Mouse (Mus musculus): ENCODE data around the gene Adal.
"Not testable (repeated sequence)": the region's sequence is repeated elsewhere in the genome, so short reads cannot be mapped to it uniquely, and the experiment has no call there.

The Adal gene

DNA sequence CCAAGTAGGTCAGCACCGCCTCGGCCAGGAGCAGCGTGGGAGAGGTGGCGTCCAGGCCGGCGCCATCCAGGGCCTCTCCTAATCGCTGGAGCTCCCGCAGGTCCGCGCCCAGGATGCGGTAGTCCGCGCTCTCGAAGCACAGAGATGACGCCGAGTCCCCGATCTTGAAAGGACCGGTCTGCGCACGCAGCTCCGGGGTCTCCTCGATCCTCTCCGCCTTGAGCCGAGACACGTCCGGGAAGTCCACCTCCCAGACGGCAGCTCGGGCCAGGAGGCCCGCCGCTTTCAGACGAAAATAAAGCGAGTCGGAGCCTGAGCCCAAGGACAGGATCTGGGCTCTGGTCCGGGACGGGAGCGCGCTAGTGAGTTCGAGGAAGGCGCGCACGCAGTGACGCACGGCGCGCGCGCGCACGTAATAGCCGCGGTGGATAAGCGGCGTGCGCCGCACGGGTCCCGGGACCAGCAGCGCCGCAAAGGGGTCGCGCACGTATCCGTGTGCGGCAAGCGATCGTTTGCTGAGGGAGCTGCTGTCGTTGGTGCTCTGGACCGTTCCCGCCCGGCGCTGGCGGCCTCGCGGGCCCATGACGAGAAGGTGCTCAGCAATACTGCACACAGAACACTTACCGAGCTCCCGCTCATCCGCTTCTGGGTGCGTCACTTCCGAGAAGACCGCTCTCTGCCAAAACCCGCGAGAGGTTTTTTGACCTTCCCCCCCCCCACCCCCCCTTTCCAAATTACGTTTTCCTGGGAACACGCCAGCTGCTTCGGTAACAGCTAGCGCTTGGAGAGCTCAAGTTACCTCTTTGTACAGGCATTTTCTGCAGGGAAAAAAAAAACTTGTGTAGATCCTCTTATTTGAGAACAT, at the start of gene Adal, which contains the start of gene Lcmt2:
Gene Adal, plus strand, starts transcription at position 411 of the 865 bp plus-strand sequence.
Gene Lcmt2, minus strand, starts transcription at position 636 of the 865 bp plus-strand sequence.
- DNase-seq (ENCODE audit: low spot score) = peak; percentile 89

GRCm38 (mm10) chr2:121102051-121102450, 38.2 kb upstream of the Adal start:
- DNase-seq (ENCODE audit: low spot score) = peak; percentile 50

- no peak for DNase-seq (ENCODE audit: low spot score)
Measured at GRCm38 (mm10) chr2:121105940-121106339, 34.3 kb upstream of the Adal start.

DNA sequence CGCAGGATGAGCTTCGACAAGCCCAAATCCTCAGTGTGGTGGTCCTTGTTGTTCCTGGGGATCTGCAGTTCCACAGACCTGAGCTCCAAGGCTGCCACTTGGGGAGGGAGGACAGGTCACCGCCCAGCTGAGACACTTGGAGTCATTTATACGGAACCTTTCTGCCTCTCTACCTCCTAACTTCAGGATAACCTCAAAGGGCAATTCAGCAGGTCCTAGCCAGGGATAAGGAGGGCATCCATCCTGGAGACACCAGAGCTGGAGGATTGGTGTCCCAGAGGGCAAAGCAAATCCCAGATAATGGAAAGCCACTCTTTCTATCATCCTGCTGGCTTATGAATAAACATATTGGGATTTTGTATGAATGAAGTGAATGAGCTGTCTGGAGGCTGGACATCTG, 30.5 kb upstream of the Adal start, which contains the start of gene Tgm7:
Gene Tgm7, minus strand, starts transcription at position 101 of the 400 bp plus-strand sequence.
- no peak for DNase-seq (ENCODE audit: low spot score)

DNA sequence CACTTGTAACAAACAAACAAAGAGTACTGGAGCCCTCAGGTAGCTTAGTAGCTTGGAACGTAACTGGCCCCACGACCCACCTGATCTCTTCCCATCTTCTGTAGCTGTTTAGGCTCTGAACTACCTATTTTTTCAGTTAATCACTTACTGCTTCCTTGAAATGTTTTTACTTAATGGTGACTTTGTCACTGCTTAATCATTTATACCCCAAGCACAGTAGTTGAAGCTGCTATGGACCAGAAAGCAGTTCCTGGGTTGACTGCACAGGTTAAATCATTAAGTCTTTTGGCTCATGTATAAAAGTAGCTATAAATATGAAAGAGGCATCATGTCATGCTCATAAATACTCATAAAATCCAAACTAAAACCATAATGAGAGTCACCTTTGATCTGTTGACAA, 24.8 kb upstream of the Adal start:
- no peak for DNase-seq (ENCODE audit: low spot score)

DNA sequence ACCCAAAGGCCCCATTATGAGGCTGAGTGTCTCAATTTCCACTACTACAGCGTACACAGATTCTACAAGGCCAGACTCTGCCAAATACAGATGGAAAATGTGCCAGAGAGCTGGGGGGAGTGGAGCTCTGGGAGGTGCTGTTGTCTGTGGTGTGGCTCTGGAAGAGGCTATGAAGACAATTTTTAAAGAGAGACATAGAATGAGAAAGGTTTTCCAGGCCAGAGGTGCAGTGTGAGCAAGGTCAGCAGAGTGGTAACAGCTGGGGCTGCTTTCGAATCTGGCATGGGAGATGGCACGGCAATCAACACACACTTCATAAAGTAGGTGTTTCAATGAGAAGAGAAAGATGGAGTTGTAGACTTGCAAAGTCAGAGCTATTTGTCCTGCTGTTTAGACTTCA, 21.0 kb upstream of the Adal start:
- DNase-seq (ENCODE audit: low spot score) = no peak

- not testable (repeated sequence) for DNase-seq (ENCODE audit: low spot score)
Measured at GRCm38 (mm10) chr2:121126302-121126701, 13.9 kb upstream of the Adal start.

- DNase-seq (ENCODE audit: low spot score) = no peak
Measured at GRCm38 (mm10) chr2:121127536-121127935, 12.7 kb upstream of the Adal start.

- no peak for DNase-seq (ENCODE audit: low spot score)
Measured at GRCm38 (mm10) chr2:121128865-121129620, 11.2 kb upstream of the Adal start.

DNA sequence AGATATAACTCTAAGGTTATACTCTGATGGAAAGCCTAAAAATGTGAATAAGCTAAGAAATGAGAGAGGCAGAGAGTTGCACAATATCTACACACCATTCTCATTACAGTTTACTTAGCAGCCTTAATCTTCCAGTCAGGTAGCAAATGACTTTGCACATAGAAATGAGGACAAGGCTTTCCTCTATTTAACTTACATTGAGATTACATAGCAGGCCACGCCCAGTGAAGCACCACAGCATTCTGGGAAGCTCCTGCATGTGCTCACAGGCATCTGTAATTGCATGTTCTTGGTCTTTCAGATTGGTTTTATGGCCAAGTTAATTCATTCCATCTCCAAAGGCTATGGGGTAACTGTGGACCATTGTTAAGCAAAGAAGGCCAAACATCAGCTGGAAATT, 7.4 kb upstream of the Adal start:
- DNase-seq (ENCODE audit: low spot score) = no peak

DNA sequence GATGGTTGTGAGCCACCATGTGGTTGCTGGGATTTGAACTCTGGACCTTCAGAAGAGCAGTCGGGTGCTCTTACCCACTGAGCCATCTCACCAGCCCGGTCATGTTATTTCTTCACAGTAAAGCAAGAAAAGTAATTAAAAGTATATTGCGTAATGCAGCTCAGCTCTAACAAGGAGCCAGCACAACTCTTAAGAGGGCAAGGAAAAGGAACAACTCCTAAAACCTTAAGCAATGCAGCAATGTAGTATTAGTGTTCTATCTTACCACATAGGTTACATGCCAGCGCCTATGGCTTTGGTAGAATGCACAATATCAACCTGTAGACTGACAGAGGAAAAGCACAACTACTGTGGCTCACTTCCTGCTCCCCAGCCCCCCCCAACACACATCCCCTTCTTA, 2.9 kb upstream of the Adal start:
- DNase-seq (ENCODE audit: low spot score) = no peak

DNA sequence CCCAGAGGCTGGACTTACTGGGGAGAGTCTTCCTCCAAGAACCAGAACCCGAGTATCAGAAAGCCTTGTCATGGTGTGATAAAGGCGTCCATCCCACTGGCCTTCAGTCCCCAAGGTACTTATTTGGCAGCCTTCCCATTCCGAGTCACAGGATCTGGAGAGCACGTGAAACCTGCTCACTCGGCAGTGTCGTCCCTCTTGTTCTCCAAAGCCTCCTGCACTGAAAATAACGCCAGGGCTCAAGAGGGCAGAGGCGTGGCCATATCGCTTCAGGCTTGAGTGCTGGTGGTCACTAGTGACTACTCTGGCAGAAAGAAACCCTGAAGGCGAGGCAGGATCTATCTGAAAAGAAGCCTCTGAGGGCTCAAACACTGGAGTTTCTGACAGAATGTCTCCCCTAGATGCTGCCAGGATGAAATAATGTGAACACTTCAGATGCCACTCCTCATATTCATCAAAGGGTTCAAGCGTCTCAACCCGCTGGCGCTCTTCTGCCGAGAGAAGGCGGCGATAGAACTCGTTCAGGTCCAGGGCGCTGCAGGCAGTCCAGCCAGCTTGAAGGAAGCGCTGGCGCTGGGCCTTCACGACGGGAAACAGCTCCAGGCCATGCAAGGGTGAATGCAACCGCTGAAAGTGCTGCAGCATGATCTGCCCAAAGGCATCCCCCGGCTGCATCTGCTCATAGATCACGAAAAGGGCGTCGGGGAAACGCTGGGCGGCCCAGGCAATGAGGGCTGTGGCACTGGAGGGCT, 786 bp upstream of the Adal start:
- DNase-seq (ENCODE audit: low spot score) = no peak

DNA sequence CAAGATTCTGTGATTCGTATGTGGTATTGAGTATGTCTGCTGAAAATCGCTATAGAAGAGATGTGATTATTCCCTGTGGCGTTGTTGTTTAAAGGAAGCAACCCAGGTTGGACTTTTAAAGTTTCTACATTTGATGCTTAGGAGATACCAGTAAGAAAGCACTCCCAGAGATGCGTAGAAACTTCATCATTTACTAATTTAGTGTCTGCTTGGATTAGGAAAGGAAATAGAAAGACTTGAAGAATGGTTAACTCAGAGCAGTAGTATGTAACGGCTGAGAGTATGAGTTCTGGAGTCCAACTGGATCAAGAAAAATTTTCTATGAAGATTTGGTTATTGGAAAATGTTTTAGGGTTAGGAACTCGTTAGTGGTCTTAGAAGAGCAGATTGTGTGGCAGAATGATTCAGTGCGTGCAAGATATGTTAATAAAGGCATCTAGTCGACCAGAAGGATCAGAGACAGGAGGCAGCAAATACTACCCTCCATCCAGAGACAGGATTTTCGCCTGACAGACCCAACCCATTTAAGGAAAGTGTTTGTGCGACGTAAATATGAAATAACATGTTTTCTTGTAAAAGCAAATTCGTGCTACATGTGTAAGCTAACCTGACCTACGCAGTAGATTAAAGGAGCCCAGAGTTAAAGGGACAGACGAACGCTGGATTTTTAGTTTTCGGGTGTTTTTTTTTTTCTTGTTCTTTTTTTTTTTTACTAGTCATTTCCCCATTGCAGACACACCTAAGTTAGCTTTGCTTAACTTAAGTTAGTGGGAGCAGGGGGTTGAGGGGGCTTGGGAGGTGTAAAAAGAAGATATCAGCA, 1.2 kb downstream of the Adal start:
- DNase-seq (ENCODE audit: low spot score) = no peak

GRCm38 (mm10) chr2:121142415-121142814, 2.2 kb downstream of the Adal start:
- DNase-seq (ENCODE audit: low spot score) = no peak

DNA sequence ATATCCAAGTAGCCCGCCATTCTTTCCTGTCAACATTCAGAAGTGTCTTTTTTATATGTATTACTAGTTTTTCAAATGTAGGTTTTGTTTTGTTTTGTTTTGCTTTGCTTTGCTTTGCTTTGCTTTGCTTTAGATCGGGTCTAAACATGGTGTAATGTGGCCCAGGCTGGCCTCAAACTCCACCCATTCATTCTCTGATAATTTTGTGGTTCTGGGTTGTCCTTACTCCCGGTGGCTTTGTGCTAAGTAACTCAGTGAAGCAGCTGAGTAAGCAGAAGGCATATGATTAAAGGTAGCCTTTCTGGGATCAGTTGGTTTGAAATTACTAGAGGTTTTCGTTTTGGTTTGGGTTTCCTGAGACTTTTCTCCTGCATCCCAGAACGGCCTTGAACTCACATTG, 9.5 kb downstream of the Adal start:
- no peak for DNase-seq (ENCODE audit: low spot score)

GRCm38 (mm10) chr2:121153100-121153499, 12.9 kb downstream of the Adal start:
- no peak for DNase-seq (ENCODE audit: low spot score)

DNA sequence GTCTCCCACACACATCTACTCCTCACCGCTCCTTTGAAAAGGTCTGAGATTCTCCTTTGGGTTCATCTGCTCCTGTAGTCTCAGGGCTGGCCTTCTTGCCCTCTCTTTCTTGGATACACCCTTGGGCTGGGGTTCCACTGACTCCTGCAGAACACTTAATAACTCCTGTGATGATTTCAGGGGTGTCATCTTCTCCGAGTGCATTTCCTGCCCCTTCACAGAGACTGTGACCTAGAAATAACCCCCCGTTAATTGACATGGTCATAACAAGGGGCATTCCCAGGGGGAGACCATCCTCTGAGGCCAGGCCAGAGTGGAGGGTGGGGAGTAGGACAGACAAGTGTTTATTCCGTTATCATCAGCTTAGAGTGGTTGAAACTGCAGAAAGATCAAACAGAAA, 28.9 kb downstream of the Adal start:
- DNase-seq (ENCODE audit: low spot score) = no peak

DNA sequence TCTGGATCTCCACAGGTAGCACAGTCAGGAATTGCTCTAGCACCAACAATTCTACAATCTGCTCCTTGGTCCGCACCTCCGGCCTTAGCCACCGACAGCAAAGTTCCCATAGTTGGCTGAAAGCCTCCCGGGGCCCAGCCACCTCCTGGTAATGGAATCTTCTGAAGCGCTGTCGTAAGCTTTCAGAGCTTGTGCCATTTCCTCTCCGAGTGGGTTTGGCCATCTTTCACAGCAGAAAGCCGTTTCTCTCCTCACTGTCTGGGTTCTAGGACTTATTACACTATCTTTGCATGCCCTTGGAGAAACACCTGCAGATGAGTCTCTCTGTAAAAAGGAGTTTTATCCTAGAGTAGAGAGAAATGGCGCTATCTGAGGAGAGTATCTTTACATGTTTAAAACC, 29.7 kb downstream of the Adal start:
- DNase-seq (ENCODE audit: low spot score) = no peak

GRCm38 (mm10) chr2:121170481-121170971, 30.3 kb downstream of the Adal start, which contains the start of gene Tubgcp4:
Gene Tubgcp4, plus strand, starts transcription at chr2:121170654.
- no peak for DNase-seq (ENCODE audit: low spot score)

DNA sequence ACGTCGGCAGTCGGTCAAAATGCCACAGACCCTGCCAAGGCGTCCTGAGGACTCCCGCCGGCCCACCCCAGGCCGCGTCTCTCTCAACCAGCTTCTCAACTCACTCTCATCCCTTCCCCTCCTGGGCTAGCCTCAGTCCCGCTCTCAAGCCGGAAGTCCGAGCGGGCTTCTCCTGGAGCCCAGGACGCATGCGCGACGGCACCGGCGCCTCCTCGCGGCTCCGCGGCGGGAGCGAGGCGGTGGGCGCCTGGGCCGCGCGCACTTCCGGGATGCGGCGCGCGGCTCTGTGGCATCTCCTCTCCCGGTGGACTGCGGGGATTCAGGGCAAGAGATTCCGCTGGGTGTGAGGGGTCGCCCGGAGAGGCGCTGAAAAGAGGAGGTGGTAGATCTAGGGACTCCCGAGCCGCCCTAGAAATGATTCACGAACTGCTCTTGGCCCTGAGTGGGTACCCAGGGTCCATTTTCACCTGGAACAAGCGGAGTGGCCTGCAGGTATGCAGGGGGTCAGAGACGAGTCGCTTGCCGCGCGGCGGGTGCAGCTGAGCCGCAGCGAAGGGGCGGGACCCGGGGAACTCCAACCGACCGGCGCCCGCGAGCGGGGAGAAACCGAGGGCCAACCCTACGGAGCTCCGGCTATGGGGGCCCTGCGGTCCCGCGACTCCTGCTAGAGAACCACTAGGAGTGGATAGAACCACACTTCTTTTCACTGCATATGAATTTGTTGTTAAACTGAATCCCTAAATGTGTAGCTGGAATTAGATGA, 30.9 kb downstream of the Adal start, which contains the start of gene Zscan29:
Gene Zscan29, minus strand, starts transcription at position 146 of the 763 bp plus-strand sequence.
- DNase-seq (ENCODE audit: low spot score) = peak; percentile 35
